Mouse (Mus musculus): ENCODE measurements around the gene Zswim1. TPM values are rescaled to one million over a fixed set of nuclear protein-coding genes. Genes with fewer than 3 reads are reported as not detected.
A peak's percentile ranks its signal among the peaks of the same experiment; 100 is the strongest.

Gene Zswim1
- total RNA-seq (2014; rRNA removed) (24.8 and 25.1 TPM in 2 replicates), polyA plus RNA-seq (2015; fragmentation: Nextera tagmentation; extraction: Ambion mirVana) (35.3 and 36.0 TPM in 2 replicates)

GRCm38 (mm10) chr2:164822636-164823165 lies at the start of gene Zswim1:
Gene Zswim1, plus strand, starts transcription at chr2:164822686.
- Histone ChIP-seq H3K27me3 (ENCODE audit: insufficient read depth, low read length) (no peaks in the 10 kb centered on the region), H3K4me3 (ENCODE audit: low read depth, low read length) (peak within 1 kb of the TSS; percentile 63), H3K9me3 (ENCODE audit: low read length) (no peaks in the 10 kb centered on the region), H3K27ac (ENCODE audit: low read depth, low read length) (peak within 1 kb of the TSS; percentile 93), H3K36me3 (ENCODE audit: insufficient read depth, low read length) (peaks cover 36% of the 10 kb centered on the region), H3K4me2 (ENCODE audit: low read depth, low read length, poor library complexity, severe bottlenecking) (peak within 1 kb of the TSS; percentile 58), H3K9ac (replicated peaks; ENCODE audit: low read length, poor library complexity, severe bottlenecking) (peak within 1 kb of the TSS; percentile 74), H3K4me1 (ENCODE audit: insufficient read depth, low read length) (peaks cover 5% of the 10 kb centered on the region; the same call in 1 of the 2 replicates)
- ATAC-seq (ENCODE audit: low FRiP score) (peak; percentile 98), DNase-seq (ENCODE audit: low spot score) (peak; percentile 99)
- no peak for TF ChIP-seq CTCF (IDR thresholded peaks at IDR 0.05)
- 1% methylated on average over 32 of the region's 32 CpGs for WGBS

DNA sequence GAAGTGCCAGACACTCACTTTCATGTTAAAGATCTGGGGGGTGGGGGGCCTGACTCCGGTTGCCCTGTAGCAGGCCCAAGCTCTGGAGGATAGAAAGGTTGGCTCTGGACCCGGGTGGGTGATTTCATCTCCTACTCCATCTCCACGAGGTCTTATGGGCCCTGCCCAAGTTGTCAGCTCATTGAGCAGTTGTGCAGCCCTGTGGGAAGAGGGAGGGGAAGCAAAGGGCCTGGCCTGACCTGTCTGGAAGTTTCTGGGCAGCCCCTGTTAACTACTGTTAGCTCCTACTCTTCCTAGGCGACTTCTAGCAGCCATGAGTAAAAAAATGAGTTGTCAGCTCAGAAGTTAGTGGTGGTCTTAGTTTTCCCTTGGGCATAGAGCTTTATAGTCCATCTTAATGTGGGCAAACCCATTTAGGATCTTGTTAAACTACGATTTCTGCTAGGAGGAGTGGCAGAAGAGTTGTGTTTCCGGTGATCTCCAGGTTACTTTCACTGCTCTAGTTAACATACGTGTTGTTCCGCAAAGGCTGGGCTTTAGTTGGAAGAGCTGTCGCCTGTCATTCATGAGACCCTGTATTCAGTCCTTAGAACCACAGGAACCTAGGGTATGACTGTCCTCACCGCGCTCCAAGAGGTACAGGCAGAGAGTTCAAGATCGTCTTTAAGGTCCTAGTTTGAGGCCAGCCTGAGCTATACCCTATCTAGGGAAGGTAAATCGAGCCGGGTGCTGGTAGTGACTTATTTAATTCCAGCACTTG lies 49.1 kb upstream of the Zswim1 start:
- Histone ChIP-seq H3K27ac (ENCODE audit: low read depth, low read length) (no peak overlapping the region), H3K4me1 (ENCODE audit: insufficient read depth, low read length) (no peaks in the 10 kb centered on the region), H3K4me2 (ENCODE audit: low read depth, low read length, poor library complexity, severe bottlenecking) (no peak overlapping the region), H3K36me3 (ENCODE audit: insufficient read depth, low read length) (no peaks in the 10 kb centered on the region), H3K4me3 (ENCODE audit: low read depth, low read length) (no peak overlapping the region), H3K9me3 (ENCODE audit: low read length) (no peaks in the 10 kb centered on the region), H3K9ac (replicated peaks; ENCODE audit: low read length, poor library complexity, severe bottlenecking) (no peak overlapping the region), H3K27me3 (ENCODE audit: insufficient read depth, low read length) (no peaks in the 10 kb centered on the region)
- WGBS = 82% methylated on average over 14 of the region's 14 CpGs
- no peak for DNase-seq (ENCODE audit: low spot score)
- no peak for ATAC-seq (ENCODE audit: low FRiP score)
- TF ChIP-seq CTCF (IDR thresholded peaks at IDR 0.05) = no peak

- H3K27ac ChIP-seq (ENCODE audit: low read depth, low read length) = no peak overlapping the region
- 79% methylated on average over 5 of the region's 5 CpGs for WGBS
- no peak for ATAC-seq (ENCODE audit: low FRiP score)
Measured at GRCm38 (mm10) chr2:164773989-164774364, 48.5 kb upstream of the Zswim1 start.

DNA sequence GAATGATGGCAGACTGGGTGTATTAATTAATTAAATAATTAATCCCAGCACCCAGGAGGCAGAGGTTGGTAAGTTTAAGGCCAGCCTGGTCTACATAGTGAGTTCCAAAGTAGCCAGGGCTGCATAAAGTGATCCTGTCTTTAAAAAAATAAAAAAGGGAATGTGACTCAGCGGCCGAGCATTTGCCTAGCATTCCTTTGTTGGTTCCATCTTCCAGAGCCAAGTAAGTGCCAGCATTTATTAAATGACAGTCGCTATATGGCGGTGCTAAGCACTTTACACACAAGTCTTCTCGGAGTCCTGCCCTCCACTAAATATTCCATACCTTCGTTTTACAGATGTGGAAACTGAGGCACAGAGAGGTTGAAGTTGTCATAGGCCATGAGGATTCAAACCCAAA lies 46.4 kb upstream of the Zswim1 start:
- TF ChIP-seq CTCF (IDR thresholded peaks at IDR 0.05) = no peak
- Histone ChIP-seq H3K9me3 (ENCODE audit: low read length) (no peaks in the 10 kb centered on the region), H3K9ac (replicated peaks; ENCODE audit: low read length, poor library complexity, severe bottlenecking) (no peak overlapping the region), H3K36me3 (ENCODE audit: insufficient read depth, low read length) (no peaks in the 10 kb centered on the region), H3K4me1 (ENCODE audit: insufficient read depth, low read length) (no peaks in the 10 kb centered on the region), H3K4me3 (ENCODE audit: low read depth, low read length) (no peak overlapping the region), H3K27ac (ENCODE audit: low read depth, low read length) (no peak overlapping the region), H3K4me2 (ENCODE audit: low read depth, low read length, poor library complexity, severe bottlenecking) (no peak overlapping the region), H3K27me3 (ENCODE audit: insufficient read depth, low read length) (no peaks in the 10 kb centered on the region)
- ATAC-seq (ENCODE audit: low FRiP score) = no peak
- WGBS = 94% methylated on average over 6 of the region's 6 CpGs
- no peak for DNase-seq (ENCODE audit: low spot score)

More at GRCm38 (mm10) chr2:164773989-164774364, 48.5 kb upstream of the Zswim1 start:
- no peaks in the 10 kb centered on the region for H3K4me1 ChIP-seq (ENCODE audit: insufficient read depth, low read length)
- no peak overlapping the region for H3K4me2 ChIP-seq (ENCODE audit: low read depth, low read length, poor library complexity, severe bottlenecking)
- TF ChIP-seq CTCF (IDR thresholded peaks at IDR 0.05) = no peak
- H3K4me3 ChIP-seq (ENCODE audit: low read depth, low read length) = no peak overlapping the region
- H3K36me3 ChIP-seq (ENCODE audit: insufficient read depth, low read length) = no peaks in the 10 kb centered on the region
- no peak for DNase-seq (ENCODE audit: low spot score)
- no peaks in the 10 kb centered on the region for H3K9me3 ChIP-seq (ENCODE audit: low read length)
- H3K9ac ChIP-seq (replicated peaks; ENCODE audit: low read length, poor library complexity, severe bottlenecking) = no peak overlapping the region
- H3K27me3 ChIP-seq (ENCODE audit: insufficient read depth, low read length) = no peaks in the 10 kb centered on the region

GRCm38 (mm10) chr2:164776801-164777200 lies 45.7 kb upstream of the Zswim1 start:
- no peak for TF ChIP-seq CTCF (IDR thresholded peaks at IDR 0.05)
- WGBS = 70% methylated on average over 17 of the region's 17 CpGs

More at GRCm38 (mm10) chr2:164776801-164777200, 45.7 kb upstream of the Zswim1 start:
- ATAC-seq (ENCODE audit: low FRiP score) (no peak), DNase-seq (ENCODE audit: low spot score) (no peak)
- Histone ChIP-seq H3K9ac (replicated peaks; ENCODE audit: low read length, poor library complexity, severe bottlenecking) (no peak overlapping the region), H3K36me3 (ENCODE audit: insufficient read depth, low read length) (no peaks in the 10 kb centered on the region), H3K9me3 (ENCODE audit: low read length) (no peaks in the 10 kb centered on the region), H3K27ac (ENCODE audit: low read depth, low read length) (no peak overlapping the region), H3K27me3 (ENCODE audit: insufficient read depth, low read length) (no peaks in the 10 kb centered on the region), H3K4me2 (ENCODE audit: low read depth, low read length, poor library complexity, severe bottlenecking) (no peak overlapping the region), H3K4me3 (ENCODE audit: low read depth, low read length) (no peak overlapping the region), H3K4me1 (ENCODE audit: insufficient read depth, low read length) (no peaks in the 10 kb centered on the region)
